Mouse (Mus musculus): ENCODE data around the gene Lgr6. TPM values are rescaled to one million over a fixed set of nuclear protein-coding genes. Genes with fewer than 3 reads are reported as not detected.

The Lgr6 gene
- polyA plus RNA-seq, 2 experiments from 2014 or later, result 0.08 TPM; not detected in 1

GRCm38 (mm10) chr1:135075270-135075669 lies 29.8 kb downstream of the Lgr6 start:
- no peak for ATAC-seq

GRCm38 (mm10) chr1:135072643-135073042 lies 32.4 kb downstream of the Lgr6 start:
- ATAC-seq, result no peak

- no peak for ATAC-seq
Measured at GRCm38 (mm10) chr1:135069841-135070240, 35.2 kb downstream of the Lgr6 start.

- no peak for ATAC-seq
Measured at GRCm38 (mm10) chr1:135064525-135064924, 40.6 kb downstream of the Lgr6 start.

GRCm38 (mm10) chr1:135062936-135063335 lies 42.1 kb downstream of the Lgr6 start:
- ATAC-seq, result no peak

GRCm38 (mm10) chr1:135061300-135061699 lies 43.8 kb downstream of the Lgr6 start:
- ATAC-seq, result no peak

GRCm38 (mm10) chr1:135060174-135060573 lies 44.9 kb downstream of the Lgr6 start:
- no peak for ATAC-seq

GRCm38 (mm10) chr1:135056901-135057300 lies 48.2 kb downstream of the Lgr6 start:
- no peak for ATAC-seq

- ATAC-seq, result no peak
Measured at GRCm38 (mm10) chr1:135054121-135054520, 51.0 kb downstream of the Lgr6 start.

- ATAC-seq, result no peak
Measured at GRCm38 (mm10) chr1:135044439-135044838, 60.6 kb downstream of the Lgr6 start.

GRCm38 (mm10) chr1:135036297-135036696 lies 68.8 kb downstream of the Lgr6 start:
- no peak for ATAC-seq

- no peak for ATAC-seq
Measured at GRCm38 (mm10) chr1:135032658-135033057, 72.4 kb downstream of the Lgr6 start.

GRCm38 (mm10) chr1:135030121-135030520 lies 75.0 kb downstream of the Lgr6 start:
- no peak for ATAC-seq

- ATAC-seq, result no peak
Measured at GRCm38 (mm10) chr1:135026275-135026674, 78.8 kb downstream of the Lgr6 start.

- ATAC-seq, result no peak
Measured at GRCm38 (mm10) chr1:135023583-135023982, 81.5 kb downstream of the Lgr6 start.

- ATAC-seq, result no peak
Measured at GRCm38 (mm10) chr1:135021936-135022335, 83.1 kb downstream of the Lgr6 start.

GRCm38 (mm10) chr1:135020970-135021369 lies 84.1 kb downstream of the Lgr6 start:
- no peak for ATAC-seq

GRCm38 (mm10) chr1:135020281-135020940 lies 84.7 kb downstream of the Lgr6 start:
- ATAC-seq, result no peak

- no peak for ATAC-seq
Measured at GRCm38 (mm10) chr1:135019775-135020167, 85.3 kb downstream of the Lgr6 start.

GRCm38 (mm10) chr1:135019087-135019774 lies 85.8 kb downstream of the Lgr6 start:
- no peak for ATAC-seq

- ATAC-seq, result no peak
Measured at GRCm38 (mm10) chr1:135017656-135018015, 87.4 kb downstream of the Lgr6 start.

GRCm38 (mm10) chr1:135016907-135017655 lies 88.0 kb downstream of the Lgr6 start:
- ATAC-seq, result no peak

- no peak for ATAC-seq
Measured at GRCm38 (mm10) chr1:135014921-135015445, 90.1 kb downstream of the Lgr6 start.
